Mouse (Mus musculus) retina, adult 2 months (tissue): ENCODE data around the gene Otud4.
"Not testable (repeated sequence)": the region's sequence is repeated elsewhere in the genome, so short reads cannot be mapped to it uniquely, and the experiment has no call there.

ENCODE experiments used
- DNase-seq: peaks from one replicate; pipeline ENCODE4 v3.0.0-alpha.2; 2012; ENCODE audit warnings: low read depth, low spot score

Otud4 gene

DNA sequence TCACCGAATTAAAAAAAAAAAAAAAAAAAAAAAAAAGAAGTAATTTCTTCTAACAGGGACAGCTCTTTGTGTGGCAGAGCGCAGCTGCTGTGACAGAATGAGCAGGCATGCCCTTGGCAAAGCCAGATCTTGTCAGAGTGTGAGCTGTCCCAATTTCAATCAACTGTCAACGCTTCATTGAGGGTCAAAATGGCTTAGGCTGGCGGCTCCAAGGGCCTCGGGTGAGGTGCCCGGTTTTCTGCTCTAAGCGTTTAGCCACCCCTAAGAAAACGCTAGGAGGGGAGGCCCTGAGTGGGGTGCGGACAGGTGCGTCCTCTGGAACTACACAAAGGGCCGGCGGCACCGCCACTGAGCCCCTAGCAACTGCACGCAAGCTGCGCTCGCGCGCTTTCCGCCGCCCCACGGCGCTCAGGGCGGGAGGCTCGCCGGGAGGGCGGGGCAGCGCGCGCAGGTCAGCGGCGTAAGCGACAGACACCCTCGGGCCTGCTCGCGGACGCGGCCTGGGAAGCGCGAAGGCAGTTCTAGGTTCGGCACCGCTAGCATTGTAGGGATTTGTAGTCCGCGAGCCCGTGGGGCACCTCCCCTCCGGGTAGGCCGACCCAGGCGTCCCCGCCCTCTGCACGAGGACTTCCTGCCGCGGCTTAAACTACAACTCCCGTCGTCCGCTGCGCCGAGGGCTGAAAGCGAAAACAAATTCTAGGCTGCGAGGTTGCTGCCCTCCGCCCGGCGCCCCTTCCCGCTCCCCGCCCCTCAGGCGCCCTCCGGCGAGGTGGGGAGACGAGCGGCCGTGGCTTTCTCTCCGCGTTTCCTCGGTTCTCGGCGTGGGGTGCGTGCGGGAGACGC, 490 bp upstream of the Otud4 start:
- DNase-seq = peak; percentile 95

DNA sequence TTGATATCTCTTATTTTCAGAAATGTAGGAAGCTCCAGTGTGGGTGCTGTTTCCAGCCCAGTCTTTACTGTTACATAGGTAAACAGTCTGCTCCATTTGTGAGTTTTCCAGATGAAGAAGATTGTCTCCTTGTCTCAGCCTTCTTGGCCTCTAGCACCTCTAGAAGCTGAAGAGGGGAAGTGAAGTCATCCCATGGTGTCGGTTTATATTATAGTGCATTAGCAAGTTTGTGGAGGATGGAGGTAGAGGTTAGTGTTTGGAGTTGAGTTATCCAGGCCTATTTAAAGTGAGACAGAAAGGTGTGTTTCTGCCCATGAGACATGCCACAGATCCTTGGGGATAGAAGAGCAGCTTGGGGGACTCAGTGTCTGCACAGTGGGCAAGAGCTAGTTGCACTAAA, 1.7 kb downstream of the Otud4 start:
- DNase-seq = no peak

DNA sequence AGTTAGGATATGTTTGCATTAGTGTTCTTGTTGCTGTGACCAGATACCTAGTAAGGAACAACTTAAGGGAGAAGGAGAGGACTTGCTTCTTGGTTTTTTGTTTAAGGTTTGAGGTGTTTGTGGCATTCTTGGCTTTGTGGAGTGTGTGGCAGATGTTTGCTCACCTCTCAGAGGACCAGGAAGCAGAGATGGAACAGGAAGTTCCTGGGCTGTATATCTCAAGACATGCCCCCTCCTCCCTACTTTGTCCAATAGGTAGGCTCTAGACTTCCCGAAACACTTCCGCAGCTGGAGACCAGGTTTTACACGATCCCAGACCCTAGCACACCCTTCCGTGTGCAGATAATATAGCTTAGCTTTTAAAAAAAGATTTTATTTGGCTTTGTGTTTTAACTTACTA, 10.2 kb downstream of the Otud4 start:
- no peak for DNase-seq

DNA sequence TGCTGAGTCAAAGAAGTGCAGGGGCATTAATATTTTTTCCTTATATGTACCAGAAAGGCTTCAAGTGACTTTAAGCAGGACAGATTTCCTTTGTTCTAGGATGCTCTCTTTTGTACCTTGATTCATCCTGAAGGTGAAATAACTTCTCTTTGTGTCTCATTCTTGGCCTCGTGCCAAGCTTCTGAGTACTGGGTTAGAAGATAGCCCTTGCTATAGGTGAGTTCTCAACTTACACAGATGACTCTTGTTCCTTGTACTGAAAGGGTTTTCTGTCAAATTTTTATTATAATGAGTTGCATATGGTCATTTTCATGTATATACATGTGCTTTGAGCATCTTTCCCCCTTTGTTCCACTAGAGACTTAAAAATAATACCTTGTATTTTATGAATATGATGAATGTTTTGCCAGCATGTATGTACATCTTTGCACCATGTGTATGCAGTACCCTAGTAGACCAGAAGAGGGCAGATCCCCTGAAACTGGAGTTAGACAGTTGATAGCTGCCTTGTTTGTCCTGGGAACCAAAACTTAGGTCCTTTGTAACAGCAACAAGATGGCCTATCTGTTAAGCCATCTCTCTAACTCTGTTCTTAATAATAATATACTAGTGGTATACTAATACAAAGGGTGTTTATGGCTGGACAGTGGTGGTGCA, 10.9 kb downstream of the Otud4 start:
- no peak for DNase-seq

DNA sequence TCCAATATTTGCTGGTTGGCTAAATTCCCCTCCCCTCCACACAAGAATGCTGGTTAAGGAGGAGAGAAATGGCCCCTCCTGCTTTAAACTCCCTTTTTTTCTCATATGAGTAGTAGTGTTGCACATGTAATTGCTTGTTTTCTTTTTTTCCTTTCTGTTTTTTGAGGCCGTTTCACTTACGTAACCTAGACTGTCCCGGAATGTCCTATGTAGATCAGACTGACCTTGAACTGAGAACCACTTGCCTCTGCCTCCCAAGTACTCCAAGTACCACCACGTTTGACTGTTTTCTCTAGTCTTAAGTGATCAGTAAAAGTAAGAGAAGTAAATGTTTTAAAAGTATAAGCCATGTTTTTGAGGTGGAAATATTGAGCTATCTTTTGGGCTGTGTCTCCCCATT, 14.3 kb downstream of the Otud4 start:
- no peak for DNase-seq

DNA sequence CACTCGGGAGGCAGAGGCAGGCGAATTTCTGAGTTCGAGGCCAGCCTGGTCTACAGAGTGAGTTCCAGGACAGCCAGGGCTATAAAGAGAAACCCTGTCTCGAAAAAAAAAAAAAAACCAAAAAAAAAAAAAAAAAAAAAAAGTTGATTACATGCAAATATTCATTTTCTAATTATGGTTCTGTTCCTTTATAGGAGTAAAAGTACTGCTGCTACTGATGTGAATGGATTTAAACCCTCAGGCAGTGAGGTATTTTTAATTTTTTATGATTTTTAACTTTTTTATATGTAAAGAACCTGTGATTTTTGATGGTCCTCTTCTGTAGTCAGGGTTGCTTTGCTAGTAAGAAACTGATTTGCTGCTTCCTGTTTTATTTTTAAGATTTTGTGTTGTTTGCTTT, 19.3 kb downstream of the Otud4 start:
- DNase-seq = not testable (repeated sequence)

DNA sequence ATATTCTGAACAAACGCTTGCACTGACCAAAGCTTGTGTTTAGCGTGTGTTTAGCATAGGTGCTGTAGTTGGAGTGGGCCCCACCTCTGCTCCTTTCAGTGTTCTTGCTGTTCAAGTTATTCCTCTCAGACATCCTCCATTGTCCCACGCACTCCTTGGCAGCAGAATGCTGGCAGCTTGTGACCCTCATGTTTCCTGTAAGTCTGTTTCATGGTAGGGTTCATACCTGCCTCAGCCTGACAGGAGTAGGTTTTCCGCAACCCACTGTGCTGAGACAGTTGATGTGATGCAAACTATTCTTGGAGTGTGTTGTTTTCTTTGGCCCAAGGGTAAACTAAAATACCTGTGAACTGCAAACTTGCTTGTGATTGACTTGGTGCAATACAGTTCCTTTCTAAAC, 37.0 kb downstream of the Otud4 start:
- DNase-seq = no peak

DNA sequence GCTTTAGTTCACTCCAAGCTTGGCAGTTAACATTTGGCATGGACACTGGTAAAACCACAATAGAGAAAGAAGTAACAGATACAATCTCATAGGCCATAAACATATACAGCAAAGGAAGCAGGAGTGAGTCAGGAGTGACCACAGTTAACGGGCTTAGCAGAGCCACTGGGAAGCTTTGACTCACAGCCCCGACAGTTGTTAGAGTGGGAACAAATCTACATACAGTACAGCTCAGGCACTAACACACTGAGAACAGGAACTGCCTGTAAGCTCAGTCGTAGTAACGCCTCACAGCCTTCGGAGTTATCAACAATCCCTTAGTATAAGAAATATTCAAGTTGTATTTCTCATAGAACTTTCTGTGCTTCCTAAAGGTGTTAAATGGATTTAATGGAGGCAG, 39.6 kb downstream of the Otud4 start:
- no peak for DNase-seq

DNA sequence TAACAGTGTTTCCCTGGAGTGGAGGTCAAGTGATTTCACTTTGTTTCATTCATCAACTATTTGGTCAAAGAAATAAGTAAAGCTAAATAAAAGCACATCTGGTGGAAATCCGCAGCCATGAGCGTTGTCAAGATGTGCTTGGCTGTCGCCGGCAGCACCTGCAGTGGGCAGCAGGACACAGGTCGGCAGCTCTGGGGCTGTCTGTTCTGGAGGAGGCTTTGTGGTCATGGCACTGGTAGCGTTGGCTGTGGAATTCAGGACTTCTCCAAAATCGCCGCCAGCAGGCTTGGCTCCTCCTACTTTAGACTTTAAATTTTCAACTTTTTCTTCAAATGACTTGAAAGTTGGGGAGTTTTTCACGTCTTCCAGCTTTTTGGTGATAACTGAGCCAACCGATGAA, 40.7 kb downstream of the Otud4 start:
- DNase-seq = not testable (repeated sequence)

DNA sequence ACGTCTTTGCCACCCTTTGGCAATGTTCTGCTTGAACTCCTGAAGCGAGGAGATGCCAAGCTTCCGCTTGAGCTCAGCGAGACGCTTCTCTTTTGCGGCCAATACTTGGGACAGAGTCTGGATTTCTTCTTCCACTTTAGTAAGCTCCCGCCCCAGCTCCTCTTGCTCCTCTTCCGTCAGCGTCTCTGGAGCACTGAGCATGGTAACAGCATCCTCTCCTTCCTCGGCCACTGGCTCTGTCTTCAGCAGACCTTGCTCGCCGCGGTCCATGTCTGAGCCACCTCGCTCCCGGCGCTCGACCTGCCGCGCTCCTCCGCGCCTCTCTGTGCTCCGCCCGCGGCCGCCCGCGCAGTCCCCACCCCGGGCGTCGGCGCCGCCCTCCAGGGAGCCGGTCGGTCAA, 41.1 kb downstream of the Otud4 start:
- DNase-seq = no peak

DNA sequence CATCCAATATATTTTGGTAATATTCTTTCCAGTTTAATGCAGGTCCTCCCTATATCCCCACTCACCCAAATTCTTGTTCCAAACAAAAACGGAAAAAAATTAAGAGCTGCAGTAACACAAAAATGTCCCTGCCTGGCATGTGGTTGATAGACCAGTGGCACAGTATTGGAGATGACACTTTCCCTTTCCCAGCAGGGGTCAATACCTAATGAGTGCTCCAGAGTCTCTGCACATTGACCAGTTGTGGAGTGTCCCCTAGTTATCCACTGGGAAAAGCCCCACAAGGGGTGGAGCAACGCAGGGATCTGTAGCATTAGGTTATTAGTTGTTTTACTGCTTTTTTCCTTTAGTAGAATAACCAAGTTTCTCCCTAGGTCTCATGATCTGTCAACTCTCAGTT, 41.5 kb downstream of the Otud4 start:
- no peak for DNase-seq

DNA sequence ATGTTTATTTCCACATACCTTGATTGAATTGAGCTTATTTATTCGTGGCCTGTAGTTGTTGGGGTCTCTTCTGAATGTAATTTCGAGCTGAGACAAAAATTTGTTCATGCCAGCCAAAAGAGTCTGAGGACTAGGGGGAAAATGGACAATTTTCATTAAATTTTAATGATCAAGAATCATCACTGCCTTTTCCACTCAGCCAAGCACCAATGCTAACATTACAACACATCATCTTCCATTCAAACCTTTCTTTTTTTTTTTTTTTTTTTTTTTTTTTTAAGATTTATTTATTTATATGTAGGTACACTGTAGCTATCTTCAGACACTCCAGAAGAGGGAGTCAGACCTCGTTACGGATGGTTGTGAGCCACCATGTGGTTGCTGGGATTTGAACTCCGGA, 46.5 kb downstream of the Otud4 start:
- not testable (repeated sequence) for DNase-seq

DNA sequence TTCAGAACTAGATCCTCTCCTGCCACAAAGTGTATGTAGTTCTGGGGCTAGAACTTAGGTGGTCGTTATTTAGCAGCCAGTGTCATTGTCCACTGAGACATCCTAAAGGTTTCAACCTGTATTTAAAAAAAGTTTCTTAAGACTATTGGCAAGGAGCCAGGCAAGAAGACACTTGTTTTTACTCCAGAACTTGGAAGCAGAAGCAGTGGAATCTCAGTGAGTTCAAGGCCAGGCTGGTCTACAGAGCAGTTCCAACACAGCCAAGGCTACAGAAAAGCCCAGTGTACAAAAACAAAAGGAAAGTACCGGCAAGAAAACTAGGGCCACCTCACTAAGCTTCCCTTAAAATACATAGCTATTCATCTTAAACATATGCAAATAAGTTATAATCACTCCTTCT, 53.1 kb downstream of the Otud4 start:
- DNase-seq = no peak

DNA sequence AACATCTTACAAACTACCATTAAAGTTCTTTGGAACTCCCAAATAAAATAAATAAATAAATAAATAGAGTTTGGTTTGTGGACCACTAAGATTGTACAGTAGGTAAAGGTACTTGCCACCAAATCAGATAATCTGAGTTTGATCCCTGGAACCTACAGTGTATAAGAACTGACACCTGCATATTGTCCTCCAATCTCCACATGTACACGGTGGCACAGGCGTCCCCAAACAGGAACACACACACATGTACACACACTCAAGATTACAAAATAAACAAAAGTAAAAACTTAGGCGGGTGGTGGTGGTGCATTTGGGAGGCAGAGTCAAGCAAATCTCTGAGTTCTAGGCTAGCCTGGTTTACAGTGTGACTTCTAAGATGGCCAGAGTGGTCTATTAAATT, 67.3 kb downstream of the Otud4 start:
- no peak for DNase-seq

DNA sequence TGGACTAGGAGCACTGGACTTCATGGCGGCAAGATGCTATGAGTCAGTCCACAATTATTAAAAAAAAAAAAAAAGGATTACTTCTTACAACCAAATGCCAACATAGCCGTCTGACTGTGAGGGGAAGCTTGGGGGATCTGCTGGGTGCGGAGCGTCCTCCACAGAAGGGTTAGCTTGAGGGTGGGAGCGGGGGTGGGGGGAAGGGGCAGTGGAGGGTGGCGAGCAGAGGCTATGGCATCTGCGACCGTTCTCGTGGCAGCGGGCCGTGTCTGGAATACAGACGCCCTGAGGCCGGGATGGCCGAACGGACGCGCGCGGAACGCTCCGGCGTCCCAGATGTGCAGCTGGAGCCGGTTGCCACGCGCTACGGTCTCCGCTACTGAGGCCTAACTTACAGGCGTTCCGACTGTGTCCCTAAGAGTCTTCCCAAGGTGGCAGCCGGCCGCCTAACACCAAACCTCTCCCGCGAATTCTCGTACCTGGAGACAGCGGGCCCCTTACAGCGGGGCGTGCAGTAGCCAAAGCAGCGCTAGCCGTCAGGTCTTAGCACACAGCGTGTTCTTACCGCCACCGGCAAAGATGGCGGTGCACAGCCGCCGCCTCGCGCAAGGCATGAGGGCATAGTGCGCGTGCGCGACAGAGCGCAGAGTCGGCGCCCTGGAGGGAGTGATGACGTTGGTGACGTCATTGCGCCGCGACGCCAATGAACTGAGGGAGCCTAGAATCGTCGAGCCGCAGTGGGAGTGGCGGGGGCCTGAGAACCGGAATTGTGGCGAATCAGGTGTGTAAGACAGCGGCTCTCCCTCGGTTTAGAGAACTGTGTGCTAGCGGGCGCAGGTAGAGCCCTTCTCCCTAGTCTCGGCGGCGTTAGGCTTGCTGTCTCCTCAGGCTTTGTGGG, 71.9 kb downstream of the Otud4 start, which contains the start of the genes Abce1 and Anapc10:
Gene Abce1 (minus strand): TSS at position 677 of the 898 bp plus-strand sequence.
Gene Anapc10 (plus strand): TSS at position 757 of the 898 bp plus-strand sequence.
- peak; percentile 98 for DNase-seq

DNA sequence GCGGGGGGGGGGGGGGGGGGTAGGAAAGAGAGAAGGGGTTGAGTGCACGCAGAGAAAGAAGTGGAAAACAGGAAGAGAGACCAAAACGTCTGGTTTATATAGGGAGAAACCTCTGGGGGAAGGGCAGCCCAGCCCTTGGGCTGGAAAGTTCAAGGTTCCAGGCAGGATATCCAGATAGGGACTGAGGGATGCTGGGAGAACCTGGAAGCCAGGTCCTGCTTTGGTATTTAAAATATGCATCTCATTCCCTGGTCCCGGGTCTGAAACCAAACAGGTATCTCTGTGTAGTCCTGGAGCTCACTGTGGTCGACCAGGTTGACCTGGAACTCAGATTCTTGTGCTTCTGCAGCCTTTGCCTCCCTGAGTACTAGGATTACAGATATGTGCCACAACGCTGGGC, 73.3 kb downstream of the Otud4 start:
- DNase-seq = no peak

DNA sequence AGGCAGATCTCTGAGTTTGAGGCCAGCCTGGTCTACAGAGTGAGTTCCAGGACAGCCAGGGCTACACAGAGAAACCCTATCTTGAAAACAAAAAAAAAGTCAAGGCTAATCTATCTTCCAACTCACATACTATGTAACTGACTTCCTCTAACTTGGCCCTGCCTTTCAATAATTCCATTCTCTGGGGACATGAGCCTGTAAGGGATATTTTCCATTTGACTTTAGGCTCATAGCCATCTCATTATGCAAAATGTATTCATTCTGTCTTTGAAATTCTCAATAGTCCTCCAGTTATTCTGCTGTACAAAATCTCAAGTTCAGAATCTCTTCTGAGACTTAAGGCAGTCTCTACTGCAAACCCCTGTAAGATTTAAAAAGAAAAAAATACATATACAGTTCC, 82.1 kb downstream of the Otud4 start:
- no peak for DNase-seq

DNA sequence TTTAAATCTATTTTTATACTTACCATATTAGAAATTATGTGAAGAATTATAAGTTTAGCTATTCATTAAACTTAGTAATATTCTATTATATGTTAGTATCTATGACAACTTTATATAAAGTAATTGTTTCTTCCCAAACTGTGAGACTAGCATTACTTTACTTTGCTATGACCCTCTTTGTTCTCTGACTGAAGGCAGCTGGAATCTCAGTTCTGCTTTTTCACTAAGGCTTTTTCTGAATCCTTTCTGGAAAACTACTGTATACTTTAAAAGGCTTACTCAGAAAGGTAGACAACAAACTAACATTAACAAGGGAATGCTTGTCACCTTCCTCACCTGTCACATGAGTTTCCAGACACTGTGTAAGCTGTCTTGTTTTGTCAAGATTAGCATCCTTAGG, 83.9 kb downstream of the Otud4 start:
- no peak for DNase-seq

DNA sequence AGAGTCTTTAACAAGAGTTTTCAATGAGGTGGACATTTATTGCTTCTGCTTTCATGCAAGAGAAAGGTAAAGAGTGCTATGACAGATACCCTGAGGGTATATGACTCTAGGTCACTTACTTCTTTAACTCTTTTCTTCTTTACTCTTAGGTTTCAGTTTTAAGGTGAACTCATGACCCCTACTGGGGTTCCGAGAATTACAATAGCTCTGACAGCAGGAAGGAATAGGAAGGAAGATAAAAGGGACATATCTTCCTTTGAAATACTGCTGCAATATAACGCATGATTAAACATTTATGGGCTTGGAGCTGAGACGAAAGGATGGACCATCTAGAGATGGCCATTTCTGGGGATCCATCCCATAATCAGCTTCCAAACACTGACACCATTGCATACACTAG, 85.2 kb downstream of the Otud4 start:
- no peak for DNase-seq
